Mouse (Mus musculus) neural tube, embryonic 12.5 days (tissue): ENCODE data around the gene Knop1. TPM values are rescaled to one million over a fixed set of nuclear protein-coding genes. Genes with fewer than 3 reads are reported as not detected.

ENCODE experiments used
- ATAC-seq: fragments of 200-750 bp; cut with Nextera tagmentation; 2 replicates; pipeline ENCODE4 v1.8.0; 2017; ENCODE audit warnings: low read depth, mild to moderate bottlenecking, moderate TSS enrichment, moderate library complexity; ENCODE audit not compliant: low FRiP score
- H3K27ac ChIP-seq: fragments of 300-500 bp; sonication (generic); 2 replicates; pipeline ENCODE4 v1.5.1; 2016
- H3K27me3 ChIP-seq: fragments of 300-500 bp; sonication (generic); replicated peaks from 2 replicates; pipeline ENCODE4 v1.6.1; 2016; ENCODE audit warnings: mild to moderate bottlenecking
- H3K36me3 ChIP-seq: fragments of 300-500 bp; sonication (generic); 2 replicates; pipeline ENCODE4 v1.6.1; 2016; ENCODE audit warnings: mild to moderate bottlenecking
- H3K4me1 ChIP-seq: fragments of 300-500 bp; sonication (generic); 2 replicates; pipeline ENCODE4 v1.6.1; 2016
- H3K4me2 ChIP-seq: fragments of 300-500 bp; sonication (generic); replicated peaks from 2 replicates; pipeline ENCODE4 v1.6.1; 2016; ENCODE audit warnings: mild to moderate bottlenecking
- H3K4me3 ChIP-seq: fragments of 300-500 bp; sonication (generic); 2 replicates; pipeline ENCODE4 v1.5.1; 2016
- H3K9ac ChIP-seq: fragments of 300-500 bp; sonication (generic); 2 replicates; pipeline ENCODE4 v1.6.1; 2016; ENCODE audit warnings: mild to moderate bottlenecking
- H3K9me3 ChIP-seq: fragments of 300-500 bp; sonication (generic); 2 replicates; pipeline ENCODE4 v1.6.1; 2016; ENCODE audit warnings: mild to moderate bottlenecking
- WGBS: fragments of 180-500 bp; shearing (Covaris S2); methylation state at CpG from one replicate; pipeline ENCODE4 v1.1.7; 2016; 5-methylcytosine and 5-hydroxymethylcytosine counted together
- polyA plus RNA-seq: library from polyadenylated mRNA; unstranded; fragments of >200 nt; fragmentation: Nextera tagmentation; extraction: Ambion mirVana; gene quantifications from 2 replicates; pipeline ENCODE4 v1.2.1, GENCODE M21; 2016

Knop1 gene
- polyA plus RNA-seq, 1 experiment from 2014 or later, result 100 TPM

GRCm38 (mm10) chr7:118879466-118880029 lies 23.5 kb upstream of the Knop1 start:
- Histone ChIP-seq H3K27me3 (no peaks in the 10 kb centered on the region), H3K36me3 (no peaks in the 10 kb centered on the region), H3K4me3 (no peak overlapping the region), H3K27ac (no peak overlapping the region), H3K9me3 (no peaks in the 10 kb centered on the region), H3K9ac (no peak overlapping the region), H3K4me2 (no peak overlapping the region), H3K4me1 (no peaks in the 10 kb centered on the region)
- ATAC-seq, result no peak
- WGBS, result 83% methylated on average over 3 of the region's 3 CpGs

GRCm38 (mm10) chr7:118865362-118865761 lies 9.3 kb upstream of the Knop1 start:
- Histone ChIP-seq H3K4me3 (no peak overlapping the region), H3K27me3 (no peaks in the 10 kb centered on the region), H3K9me3 (no peaks in the 10 kb centered on the region; the same call in 1 of the 2 replicates), H3K4me2 (no peak overlapping the region), H3K36me3 (no peaks in the 10 kb centered on the region), H3K27ac (no peak overlapping the region), H3K4me1 (no peaks in the 10 kb centered on the region), H3K9ac (no peak overlapping the region)
- WGBS, result 73% methylated on average over 2 of the region's 2 CpGs
- no peak for ATAC-seq

GRCm38 (mm10) chr7:118858640-118859039 lies 2.6 kb upstream of the Knop1 start:
- Histone ChIP-seq H3K4me3 (no peak overlapping the region), H3K27me3 (no peaks in the 10 kb centered on the region), H3K36me3 (no peaks in the 10 kb centered on the region), H3K9ac (no peak overlapping the region), H3K9me3 (no peaks in the 10 kb centered on the region; the same call in 1 of the 2 replicates), H3K4me2 (no peak overlapping the region), H3K27ac (no peak overlapping the region), H3K4me1 (peaks cover 10% of the 10 kb centered on the region)
- no peak for ATAC-seq
- 91% methylated on average over 1 of the region's 1 CpGs for WGBS

GRCm38 (mm10) chr7:118855171-118855876 lies 730 bp downstream of the Knop1 start, which contains the start of gene Iqck:
Gene Iqck (plus strand): TSS chr7:118855752.
- Histone ChIP-seq H3K36me3 (peaks cover 32% of the 10 kb centered on the region), H3K4me1 (peaks cover 10% of the 10 kb centered on the region), H3K27ac (peak within 1 kb of the TSS; percentile 64; the same call in 1 of the 2 replicates), H3K9ac (peak within 1 kb of the TSS; percentile 65), H3K4me2 (peak within 1 kb of the TSS; percentile 90), H3K4me3 (peak within 1 kb of the TSS; percentile 86), H3K27me3 (no peaks in the 10 kb centered on the region), H3K9me3 (no peaks in the 10 kb centered on the region)
- ATAC-seq, result peak; percentile 98
- under 1% methylated on average over 57 of the region's 57 CpGs for WGBS

GRCm38 (mm10) chr7:118854606-118855005 lies 1.4 kb downstream of the Knop1 start:
- Histone ChIP-seq H3K36me3 (peaks cover 39% of the 10 kb centered on the region), H3K9ac (peak overlapping the region; percentile 65), H3K4me1 (peaks cover 10% of the 10 kb centered on the region), H3K27ac (no peak overlapping the region), H3K4me2 (peak overlapping the region; percentile 90), H3K27me3 (no peaks in the 10 kb centered on the region), H3K9me3 (no peaks in the 10 kb centered on the region), H3K4me3 (peak overlapping the region; percentile 86)
- WGBS, result 19% methylated on average over 3 of the region's 3 CpGs
- no peak for ATAC-seq

GRCm38 (mm10) chr7:118852611-118853010 lies 3.4 kb downstream of the Knop1 start:
- H3K4me1 ChIP-seq, result peaks cover 10% of the 10 kb centered on the region
- peaks cover 59% of the 10 kb centered on the region for H3K36me3 ChIP-seq
- H3K27me3 ChIP-seq, result no peaks in the 10 kb centered on the region
- 88% methylated on average over 4 of the region's 4 CpGs for WGBS
- ATAC-seq, result no peak
- H3K27ac ChIP-seq, result no peak overlapping the region
- no peak overlapping the region for H3K4me2 ChIP-seq
- no peak overlapping the region for H3K4me3 ChIP-seq
- H3K9ac ChIP-seq, result no peak overlapping the region
- H3K9me3 ChIP-seq, result no peaks in the 10 kb centered on the region

- H3K27me3 ChIP-seq, result no peaks in the 10 kb centered on the region
- no peaks in the 10 kb centered on the region for H3K9me3 ChIP-seq
- H3K9ac ChIP-seq, result no peak overlapping the region
- H3K4me2 ChIP-seq, result no peak overlapping the region
- no peak overlapping the region for H3K27ac ChIP-seq
- peaks cover 68% of the 10 kb centered on the region for H3K36me3 ChIP-seq
- no peak overlapping the region for H3K4me3 ChIP-seq
- H3K4me1 ChIP-seq, result peaks cover 10% of the 10 kb centered on the region
- no peak for ATAC-seq
- 94% methylated on average over 7 of the region's 7 CpGs for WGBS
Measured at GRCm38 (mm10) chr7:118851571-118851970, 4.5 kb downstream of the Knop1 start.

- Histone ChIP-seq H3K36me3 (peaks cover 76% of the 10 kb centered on the region), H3K4me1 (peaks cover 6% of the 10 kb centered on the region), H3K27ac (no peak overlapping the region), H3K4me2 (no peak overlapping the region), H3K27me3 (no peaks in the 10 kb centered on the region), H3K9me3 (no peaks in the 10 kb centered on the region), H3K9ac (no peak overlapping the region), H3K4me3 (no peak overlapping the region)
- 77% methylated on average over 9 of the region's 9 CpGs for WGBS
- ATAC-seq, result no peak
Measured at GRCm38 (mm10) chr7:118850676-118851290, 5.3 kb downstream of the Knop1 start.

- WGBS, result 91% methylated on average over 5 of the region's 5 CpGs
- Histone ChIP-seq H3K36me3 (peaks cover 87% of the 10 kb centered on the region), H3K9me3 (no peaks in the 10 kb centered on the region), H3K27ac (no peak overlapping the region), H3K4me1 (peaks cover 3% of the 10 kb centered on the region), H3K27me3 (no peaks in the 10 kb centered on the region), H3K4me3 (no peak overlapping the region), H3K4me2 (no peak overlapping the region), H3K9ac (no peak overlapping the region)
- ATAC-seq, result no peak
Measured at GRCm38 (mm10) chr7:118849543-118850250, 6.4 kb downstream of the Knop1 start.

- no peak for ATAC-seq
- Histone ChIP-seq H3K27ac (no peak overlapping the region), H3K4me3 (no peak overlapping the region), H3K36me3 (peaks cover 96% of the 10 kb centered on the region), H3K4me1 (no peaks in the 10 kb centered on the region), H3K9ac (no peak overlapping the region), H3K4me2 (no peak overlapping the region), H3K9me3 (no peaks in the 10 kb centered on the region), H3K27me3 (no peaks in the 10 kb centered on the region)
- 90% methylated on average over 10 of the region's 10 CpGs for WGBS
Measured at GRCm38 (mm10) chr7:118848796-118849195, 7.3 kb downstream of the Knop1 start.

GRCm38 (mm10) chr7:118846329-118846728 lies 9.7 kb downstream of the Knop1 start:
- H3K27ac ChIP-seq, result no peak overlapping the region
- no peaks in the 10 kb centered on the region for H3K27me3 ChIP-seq
- no peak overlapping the region for H3K9ac ChIP-seq
- no peaks in the 10 kb centered on the region for H3K4me1 ChIP-seq
- no peak overlapping the region for H3K4me2 ChIP-seq
- no peak overlapping the region for H3K4me3 ChIP-seq
- peaks cover 99% of the 10 kb centered on the region for H3K36me3 ChIP-seq
- no peak for ATAC-seq
- no peaks in the 10 kb centered on the region for H3K9me3 ChIP-seq
- WGBS, result 96% methylated on average over 4 of the region's 4 CpGs

GRCm38 (mm10) chr7:118845141-118845540 lies 10.9 kb downstream of the Knop1 start:
- ATAC-seq, result no peak
- H3K4me3 ChIP-seq, result no peak overlapping the region
- H3K36me3 ChIP-seq, result peaks cover 98% of the 10 kb centered on the region
- no peak overlapping the region for H3K4me2 ChIP-seq
- H3K27me3 ChIP-seq, result no peaks in the 10 kb centered on the region
- no peaks in the 10 kb centered on the region for H3K4me1 ChIP-seq
- no peaks in the 10 kb centered on the region for H3K9me3 ChIP-seq
- 89% methylated on average over 5 of the region's 5 CpGs for WGBS
- no peak overlapping the region for H3K9ac ChIP-seq
- H3K27ac ChIP-seq, result no peak overlapping the region
